Mouse (Mus musculus) left cerebral cortex, adult 2 months (tissue): ENCODE measurements around the gene Ptpre. TPM values are rescaled to one million over a fixed set of nuclear protein-coding genes. Genes with fewer than 3 reads are reported as not detected.
A peak's percentile ranks its signal among the peaks of the same experiment; 100 is the strongest.
"Not testable (repeated sequence)": the region's sequence is repeated elsewhere in the genome, so short reads cannot be mapped to it uniquely, and the experiment has no call there.

Source experiments
- DNase-seq, 2 experiments: peaks; one replicate each; pipeline ENCODE4 v3.0.0; 2021 to 2022; ENCODE audit warnings: low spot score in 2 of 2, mixed read lengths in 1 of 2; ENCODE audit errors: extremely low spot score in 1 of 2
- H3K27ac ChIP-seq: fragments of 200-600 bp; 2 replicates; pipeline ENCODE4 v1.8.1; 2022
- H3K4me3 ChIP-seq: fragments of 200-600 bp; 2 replicates; pipeline ENCODE4 v1.8.1; 2022
- CTCF ChIP-seq: fragments of 200-600 bp; IDR thresholded peaks from 2 replicates; pipeline ENCODE4 v1.8.1; 2022; ENCODE audit warnings: antibody characterized with exemption, mild to moderate bottlenecking, moderate library complexity
- intact Hi-C: fragments of 180-260 bp; cut with DNase I; formaldehyde crosslinking; loops from one replicate; pipeline ENCODE4 v1.15.1; 2025
- total RNA-seq, 2 experiments: library from RNA; stranded (reverse); gene quantifications; 2 replicates each; pipeline ENCODE4 v1.2.3; 2021

Gene Ptpre
- total RNA-seq, 2 experiments from 2014 or later, result 23.5 to 28.0 TPM

DNA sequence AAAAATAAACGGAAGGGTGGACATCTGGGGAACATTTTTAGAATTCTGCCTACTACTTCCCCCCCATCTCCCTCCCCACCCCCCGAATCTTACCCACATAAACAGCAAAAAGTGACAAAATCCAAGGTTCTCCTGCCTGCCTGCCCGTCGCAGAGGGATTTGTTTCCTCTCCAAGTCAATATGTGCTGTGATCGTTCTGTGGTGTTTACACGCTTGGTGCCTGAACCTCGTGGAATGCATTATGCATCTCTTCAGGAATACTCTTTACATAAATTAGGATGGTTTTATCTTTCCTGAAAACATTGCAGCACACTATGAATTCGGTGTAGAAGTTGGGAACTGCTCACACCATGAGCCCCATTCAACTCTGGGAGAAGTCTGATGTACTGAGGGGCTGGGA, 26.7 kb downstream of the Ptpre start:
- Histone ChIP-seq H3K27ac (no peak overlapping the region), H3K4me3 (no peak overlapping the region)
- DNase-seq, result no peak
- intact Hi-C loops, result no loop called here
- TF ChIP-seq CTCF, result no peak

DNA sequence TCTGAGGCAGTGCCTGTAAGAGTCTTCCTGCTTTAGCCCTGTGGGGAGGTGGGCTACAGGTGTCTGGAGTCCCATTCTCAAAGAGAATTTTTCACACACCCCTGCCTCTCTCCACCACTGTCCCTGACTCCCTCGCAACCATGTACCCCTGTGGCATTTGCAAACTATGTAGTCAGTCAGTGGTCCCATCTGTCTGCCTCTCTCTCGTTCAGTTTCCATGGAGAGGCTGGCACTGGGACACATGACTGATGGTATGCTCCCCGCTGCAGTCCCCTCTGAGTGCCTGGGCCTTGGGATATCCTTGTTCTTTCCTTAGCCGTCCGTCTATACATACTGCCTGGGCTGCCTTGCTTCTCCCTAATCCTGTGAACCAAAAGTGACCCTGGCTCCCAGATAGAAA, 28.7 kb downstream of the Ptpre start:
- no peak for TF ChIP-seq CTCF
- H3K27ac ChIP-seq, result no peak overlapping the region
- no peak for DNase-seq
- H3K4me3 ChIP-seq, result no peak overlapping the region
- intact Hi-C loops, result no loop called here

DNA sequence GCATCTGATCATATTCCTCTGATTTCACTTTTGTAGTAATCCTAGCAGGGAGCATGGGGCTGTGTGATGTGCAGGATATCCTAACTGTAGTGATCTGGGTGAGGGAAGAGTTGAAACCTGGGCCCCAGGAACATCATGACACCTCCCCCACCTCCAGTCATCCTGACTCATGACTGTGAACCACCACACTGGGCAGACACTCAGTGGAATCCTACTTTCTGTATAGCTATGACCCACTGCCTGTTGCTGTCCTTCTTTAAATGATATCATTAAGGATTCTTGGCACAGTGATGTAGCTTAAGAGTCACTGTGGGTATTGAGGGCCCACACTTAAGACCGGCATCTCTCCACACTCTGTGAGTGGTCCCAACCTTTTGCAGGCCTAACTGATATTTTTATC, 30.3 kb downstream of the Ptpre start:
- Histone ChIP-seq H3K4me3 (no peak overlapping the region), H3K27ac (no peak overlapping the region)
- no peak for TF ChIP-seq CTCF
- no peak for DNase-seq
- intact Hi-C loops, result no loop called here

DNA sequence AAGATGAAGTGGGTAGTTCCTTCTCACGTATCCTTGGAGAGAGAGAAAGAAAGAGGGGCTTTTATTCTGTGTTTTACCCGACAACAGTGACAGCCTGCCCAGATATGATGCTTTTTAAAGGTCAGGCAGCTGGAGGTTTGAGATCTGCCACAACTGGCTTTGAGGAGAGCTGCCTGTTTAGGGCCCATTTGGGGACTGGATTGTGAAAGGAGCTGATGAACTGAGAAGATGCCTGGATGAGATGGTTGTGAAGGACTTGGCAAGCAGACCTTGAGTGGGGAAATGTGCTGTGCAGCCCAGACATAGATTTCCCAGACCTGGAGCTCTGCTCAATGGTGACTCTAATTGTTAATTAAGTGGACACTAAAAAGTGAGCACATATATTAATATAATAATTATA, 31.3 kb downstream of the Ptpre start:
- TF ChIP-seq CTCF, result no peak
- DNase-seq, result no peak
- Histone ChIP-seq H3K27ac (no peak overlapping the region), H3K4me3 (no peak overlapping the region)
- intact Hi-C loops, result no loop called here

DNA sequence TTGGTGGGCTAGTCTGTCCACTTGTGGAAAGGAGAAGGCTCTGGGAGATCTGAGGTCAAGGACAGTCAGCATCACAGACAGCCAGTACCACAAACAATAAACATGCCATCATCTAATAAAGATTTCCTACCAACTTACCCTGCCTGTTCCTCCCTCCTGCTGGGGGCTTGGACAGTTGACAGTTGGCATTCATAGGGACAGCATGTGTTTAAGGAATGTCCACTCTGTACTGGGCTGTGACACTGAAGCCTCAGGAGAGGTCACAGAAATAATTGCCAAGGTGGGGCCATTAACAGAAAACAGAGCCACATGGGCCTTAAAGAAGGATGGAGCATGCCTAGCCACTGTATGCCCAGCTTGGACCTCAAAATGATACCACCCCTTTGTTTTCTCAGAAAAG, 34.1 kb downstream of the Ptpre start:
- no peak for DNase-seq
- intact Hi-C loops, result no loop called here
- Histone ChIP-seq H3K4me3 (no peak overlapping the region), H3K27ac (no peak overlapping the region)
- TF ChIP-seq CTCF, result no peak

DNA sequence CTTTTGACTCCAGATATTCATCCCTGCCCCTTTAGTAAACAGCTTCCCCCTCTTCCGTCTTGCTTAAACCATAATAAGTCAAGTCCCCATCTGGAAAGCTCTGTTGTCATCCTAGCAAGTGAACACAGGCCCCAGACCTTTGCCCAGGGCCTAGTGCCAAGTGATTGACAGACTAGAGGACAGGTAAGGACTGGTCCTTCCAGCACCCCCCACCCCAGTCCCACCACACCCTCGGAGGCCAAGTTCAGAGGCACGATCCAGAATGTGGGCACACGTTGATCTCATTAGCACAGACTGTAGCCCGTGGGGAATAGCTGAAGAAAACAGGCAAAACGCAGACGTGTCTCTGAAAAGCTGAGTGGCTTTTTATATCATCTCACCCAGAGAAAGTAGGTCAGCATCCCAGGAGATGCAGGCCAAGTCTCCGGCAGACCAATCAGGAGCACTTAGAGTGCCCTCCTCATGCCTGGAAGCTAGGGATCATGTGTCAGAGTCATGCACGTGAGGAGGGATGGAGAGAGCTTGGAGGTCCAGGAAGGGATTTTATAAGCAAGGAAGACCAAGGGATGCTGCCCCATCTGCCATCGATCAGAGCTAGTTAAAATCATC, 34.8 kb downstream of the Ptpre start:
- no peak overlapping the region for H3K27ac ChIP-seq
- no peak for TF ChIP-seq CTCF
- intact Hi-C loops, result no loop called here
- DNase-seq, result no peak
- H3K4me3 ChIP-seq, result no peak overlapping the region

DNA sequence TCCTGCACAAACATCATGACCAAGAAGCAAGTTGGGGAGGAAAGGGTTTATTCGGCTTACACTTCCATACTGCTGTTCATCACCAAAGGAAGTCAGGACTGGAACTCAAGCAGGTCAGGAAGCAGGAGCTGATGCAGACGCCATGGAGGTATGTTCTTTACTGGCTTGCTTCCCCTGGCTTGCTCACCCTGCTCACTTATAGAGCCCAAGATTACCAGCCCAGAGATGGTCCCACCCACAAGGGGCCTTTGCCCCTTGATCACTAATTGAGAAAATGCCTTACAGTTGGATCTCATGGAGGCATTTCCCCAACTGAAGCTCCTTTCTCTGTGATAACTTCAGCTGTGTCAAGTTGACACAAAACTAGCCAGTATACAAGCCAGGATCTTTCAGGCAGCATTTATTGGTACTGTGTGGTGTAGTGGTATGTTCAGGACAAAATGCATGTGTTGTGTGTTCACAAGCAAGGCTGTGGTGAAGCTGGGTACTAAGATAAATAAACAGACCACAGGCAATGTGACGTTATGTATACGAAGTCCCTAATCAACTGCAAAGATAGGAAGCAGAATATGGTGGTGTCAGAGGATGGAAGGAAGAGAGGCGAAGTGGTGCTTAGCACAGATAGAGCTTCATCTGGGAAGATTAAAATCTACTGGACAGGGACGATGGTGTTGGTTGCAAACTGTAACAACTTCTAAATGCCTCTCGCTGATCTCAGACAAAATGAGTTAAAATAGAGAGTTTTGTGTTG, 38.2 kb downstream of the Ptpre start:
- DNase-seq, H3K4me3 ChIP-seq, intact Hi-C loops, H3K27ac ChIP-seq: not testable (repeated sequence)

DNA sequence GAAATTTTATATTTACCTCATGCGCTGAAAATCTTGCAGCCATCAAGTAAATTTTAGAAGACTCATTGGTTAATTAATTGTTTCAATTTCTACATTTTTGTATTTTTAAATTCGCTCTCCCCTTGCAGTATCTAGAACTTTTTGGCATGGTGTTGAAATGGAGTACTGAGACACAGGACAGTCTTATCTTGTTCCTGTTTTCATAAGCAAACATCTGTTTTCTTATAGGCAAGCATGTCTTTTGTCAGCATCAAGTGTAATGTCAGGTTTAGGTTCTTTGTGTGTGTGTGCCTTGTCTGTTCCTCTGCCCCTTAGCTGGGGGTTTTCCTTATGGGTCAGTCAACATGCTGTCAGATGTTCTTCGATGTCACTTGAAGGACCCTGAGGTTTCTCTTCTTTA, 39.0 kb downstream of the Ptpre start:
- no peak overlapping the region for H3K4me3 ChIP-seq
- H3K27ac ChIP-seq, result no peak overlapping the region
- TF ChIP-seq CTCF, result no peak
- no peak for DNase-seq
- intact Hi-C loops, result no loop called here

DNA sequence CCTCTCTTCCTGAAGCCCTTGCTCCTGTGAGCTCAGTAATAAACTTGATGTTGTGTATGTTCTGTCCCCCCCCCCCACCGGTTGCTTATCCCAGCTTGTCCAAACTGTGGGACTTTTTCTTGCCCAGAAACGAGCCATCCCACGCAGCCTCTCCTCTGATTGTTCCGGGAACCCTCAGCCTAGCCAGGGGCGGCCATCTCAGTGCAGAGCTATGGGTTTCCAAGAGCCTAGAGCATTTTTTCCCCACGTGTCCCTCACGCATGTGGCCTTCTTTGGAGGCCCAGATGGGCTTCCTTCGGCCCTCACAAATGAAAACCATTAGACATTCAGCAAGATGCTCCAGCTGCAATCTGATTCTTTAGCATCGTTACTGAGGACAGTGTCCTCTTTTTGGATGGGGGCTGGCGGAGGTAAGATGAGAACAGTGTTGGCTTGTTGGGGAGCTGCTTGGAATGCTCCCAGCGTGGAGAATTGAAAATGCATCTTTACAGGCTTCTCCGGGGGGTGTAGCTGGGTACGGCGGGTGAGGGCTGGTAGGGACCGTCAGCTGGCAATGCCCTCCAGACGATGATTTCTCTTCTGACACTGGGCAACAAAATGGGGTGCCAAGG, 41.5 kb downstream of the Ptpre start:
- Histone ChIP-seq H3K4me3 (no peak overlapping the region), H3K27ac (no peak overlapping the region)
- intact Hi-C loops, result no loop called here
- no peak for DNase-seq
- no peak for TF ChIP-seq CTCF

DNA sequence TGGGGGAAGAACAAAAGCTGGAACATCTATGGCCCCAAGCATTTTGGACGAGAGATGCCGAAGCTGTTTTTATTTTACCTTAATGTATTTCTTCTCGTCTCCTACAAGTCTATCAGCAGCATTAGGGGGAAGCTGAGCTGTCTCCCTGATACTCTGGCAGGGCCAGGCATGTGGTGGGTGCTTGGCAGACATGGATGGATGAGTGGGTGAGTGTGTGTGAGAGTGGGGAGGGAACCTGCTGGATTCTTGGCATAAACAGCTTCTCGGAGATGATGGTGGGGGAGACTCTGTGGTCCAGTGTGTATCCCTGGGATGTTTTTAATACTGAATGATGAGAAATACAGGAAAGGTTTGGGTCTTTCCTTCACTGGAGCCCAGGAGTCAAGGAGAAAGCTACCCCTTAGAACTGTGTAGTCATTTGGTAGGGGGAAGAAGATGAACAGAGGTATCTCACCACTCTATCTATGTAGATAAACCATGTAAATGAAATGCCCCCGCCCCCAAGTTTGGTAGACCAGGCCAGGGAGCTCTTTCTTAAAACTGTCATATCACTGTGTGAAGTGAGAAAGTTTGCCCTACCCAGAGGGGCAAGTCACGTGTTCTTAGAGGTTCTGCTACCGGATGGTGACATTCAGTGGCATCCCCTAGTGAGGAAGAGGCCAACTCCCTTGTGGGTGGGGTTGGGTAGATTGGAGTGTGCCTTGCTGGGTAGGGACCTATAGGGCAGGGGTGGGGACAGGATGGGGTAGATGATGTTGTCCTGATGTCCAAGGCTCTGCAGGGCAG, 43.2 kb downstream of the Ptpre start:
- Histone ChIP-seq H3K27ac (no peak overlapping the region), H3K4me3 (no peak overlapping the region)
- TF ChIP-seq CTCF, result no peak
- peak; percentile 41 to 43 for DNase-seq
- intact Hi-C loops, result loop anchor here (5.0 kb wide), 1 partner anchor 37 kb away; no protein-coding TSS in a partner anchor

DNA sequence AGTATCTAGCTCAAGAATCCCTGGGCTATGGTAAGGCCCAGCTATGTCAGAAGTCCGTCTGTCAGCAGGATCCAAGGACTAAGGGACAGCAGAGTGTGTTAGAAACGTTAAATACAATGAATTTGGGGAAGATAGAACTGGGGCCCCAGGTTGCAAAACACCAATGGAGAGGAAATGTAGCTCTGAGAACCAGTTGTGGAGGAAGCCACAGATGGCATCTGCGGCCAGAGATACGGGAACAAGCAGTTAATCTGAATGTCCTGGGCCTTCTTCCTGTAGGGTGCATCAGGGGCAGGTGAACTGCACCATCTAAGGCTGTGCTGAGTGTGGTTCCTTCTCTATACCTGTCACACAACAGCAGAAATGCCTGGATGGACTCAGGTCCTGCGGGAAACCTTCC, 43.8 kb downstream of the Ptpre start:
- TF ChIP-seq CTCF, result no peak
- no peak for DNase-seq
- Histone ChIP-seq H3K27ac (no peak overlapping the region), H3K4me3 (no peak overlapping the region)
- intact Hi-C loops, result loop anchor here (5.0 kb wide), 1 partner anchor 36 kb away; no protein-coding TSS in a partner anchor

DNA sequence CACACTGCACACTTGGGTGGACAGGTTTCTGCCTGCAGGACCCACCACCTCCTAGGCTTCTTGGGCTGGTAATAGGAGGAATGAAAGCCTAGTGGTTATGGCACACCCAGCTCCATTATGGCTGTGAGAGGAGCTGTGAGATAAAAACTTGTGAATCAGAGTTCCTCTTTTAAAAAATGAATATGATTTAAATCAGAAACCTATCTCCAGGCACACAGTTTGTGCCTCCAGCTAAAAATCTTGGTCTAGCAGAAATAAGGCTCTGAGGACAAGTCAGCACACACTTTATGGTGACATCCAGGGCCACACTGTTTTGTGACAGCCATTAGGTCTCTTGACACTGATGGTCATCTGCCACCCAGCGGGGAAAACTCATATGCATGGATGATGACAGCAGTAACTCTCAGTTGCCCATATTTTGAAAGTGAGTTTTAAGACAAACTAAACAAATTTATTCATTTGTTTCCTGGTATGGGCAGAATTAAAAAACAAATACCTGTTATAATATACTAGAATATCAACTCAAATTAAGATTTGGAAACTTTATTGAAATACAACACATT, 47.9 kb downstream of the Ptpre start:
- intact Hi-C loops, result no loop called here
- TF ChIP-seq CTCF, result no peak

More for the DNA sequence above, 47.9 kb downstream of the Ptpre start:
- Histone ChIP-seq H3K4me3 (no peak overlapping the region), H3K27ac (no peak overlapping the region)
- DNase-seq, result no peak
